Comparison of ENCODE assay signal across 8 mouse cellular contexts in the genomic region with DNA sequence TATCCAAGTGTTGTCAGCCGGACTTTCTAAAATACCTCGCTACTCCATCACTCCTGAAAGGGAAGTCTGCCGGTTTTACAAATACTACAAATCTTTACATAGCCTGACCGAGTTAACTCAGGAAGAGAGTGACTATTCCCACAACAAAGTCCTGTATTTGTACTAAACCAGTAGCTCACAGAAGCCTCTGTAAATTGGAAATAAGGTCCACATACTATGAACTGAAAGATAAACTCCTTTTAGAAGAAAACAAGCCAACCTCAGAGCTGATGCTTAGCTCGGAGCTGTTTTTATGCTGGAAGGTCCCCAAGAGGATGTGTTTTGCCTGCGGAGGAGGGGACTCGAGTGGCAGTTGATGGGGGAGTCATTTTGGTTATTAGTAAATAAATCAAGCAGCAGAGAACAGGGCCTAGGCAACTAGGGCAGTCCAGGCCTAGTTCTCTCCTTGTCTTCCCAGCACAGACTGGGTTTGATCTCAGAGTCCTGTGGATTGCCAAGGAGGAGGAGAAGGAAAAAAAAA. TPM values are rescaled to one million over a fixed set of nuclear protein-coding genes. Genes with fewer than 3 reads are reported as not detected.
DNase-seq lines count a peak whose midpoint lies in the region; ATAC-seq and TF ChIP-seq lines count a peak whose summit lies in the region.

No protein-coding gene starts in this region.

- WGBS in hindbrain, embryonic 16.5 days, result 4% methylated on average over 7 of the region's 7 CpGs
- 40% methylated on average over 7 of the region's 7 CpGs for WGBS in liver, embryonic 12.5 days (ENCODE audit: insufficient replicate concordance)
- WGBS in neural tube, embryonic 11.5 days, result 3% methylated on average over 7 of the region's 7 CpGs

- TF ChIP-seq CTCF in Patski (IDR thresholded peaks at IDR 0.05), result no peak

- in situ Hi-C loops in Patski (cut with MboI; ENCODE audit: low pct_unique_long_range_greater_than_20kb), result loop anchor here (10.0 kb wide), 1 partner anchor 226 kb away; no protein-coding TSS in a partner anchor

- H3K4me3 ChIP-seq in hindbrain, embryonic 16.5 days (ENCODE audit: low read length), result peak overlapping the region; percentile 95
- H3K4me3 ChIP-seq in liver, embryonic 12.5 days, result peak overlapping the region; percentile 96
- H3K4me3 ChIP-seq in neural tube, embryonic 11.5 days (ENCODE audit: low read depth, low read length), result peak overlapping the region; percentile 97

- peaks cover 15% of the 10 kb centered on the region for H3K4me1 ChIP-seq in hindbrain, embryonic 16.5 days (ENCODE audit: control insufficient read depth, insufficient read depth, low read depth, low read length)
- H3K4me1 ChIP-seq in liver, embryonic 12.5 days, result peaks cover 45% of the 10 kb centered on the region
- peaks cover 19% of the 10 kb centered on the region for H3K4me1 ChIP-seq in neural tube, embryonic 11.5 days (ENCODE audit: control insufficient read depth, insufficient read depth, low read length)

- no peaks in the 10 kb centered on the region for H3K36me3 ChIP-seq in hindbrain, embryonic 16.5 days (ENCODE audit: control insufficient read depth, insufficient read depth, low read length)
- no peaks in the 10 kb centered on the region for H3K36me3 ChIP-seq in liver, embryonic 12.5 days
- no peaks in the 10 kb centered on the region for H3K36me3 ChIP-seq in neural tube, embryonic 11.5 days (ENCODE audit: control insufficient read depth, insufficient read depth, low read length)

- H3K27me3 ChIP-seq in Patski, result no peaks in the 10 kb centered on the region
- H3K27me3 ChIP-seq in hindbrain, embryonic 16.5 days (replicated peaks; ENCODE audit: control insufficient read depth, insufficient read depth, low read length), result no peaks in the 10 kb centered on the region
- no peaks in the 10 kb centered on the region for H3K27me3 ChIP-seq in liver, embryonic 12.5 days (replicated peaks)
- H3K27me3 ChIP-seq in neural tube, embryonic 11.5 days (ENCODE audit: control insufficient read depth, insufficient read depth, low read length), result no peaks in the 10 kb centered on the region

- ATAC-seq in Patski, result peak; percentile 0
- no peak for ATAC-seq in hindbrain, embryonic 16.5 days
- ATAC-seq in liver, embryonic 12.5 days, result no peak
- no peak for ATAC-seq in neural tube, embryonic 11.5 days (ENCODE audit: insufficient read depth, low FRiP score, low TSS enrichment)

- POLR2A ChIA-PET in Patski (lab: Charles Lee), result interaction anchor here (1.9 kb wide), 1 partner anchor 8 kb away, joined by 4 read pairs; no protein-coding TSS in a partner anchor

- peak overlapping the region; percentile 97 for H3K9ac ChIP-seq in hindbrain, embryonic 16.5 days (ENCODE audit: low read depth, low read length)
- peak overlapping the region; percentile 96 for H3K9ac ChIP-seq in liver, embryonic 12.5 days
- peak overlapping the region; percentile 98 for H3K9ac ChIP-seq in neural tube, embryonic 11.5 days (ENCODE audit: low read length)

- H3K27ac ChIP-seq in hindbrain, embryonic 16.5 days (ENCODE audit: low read depth, low read length), result peak overlapping the region; percentile 96
- peak overlapping the region; percentile 92; the same call in 1 of the 2 replicates for H3K27ac ChIP-seq in liver, embryonic 12.5 days
- H3K27ac ChIP-seq in neural tube, embryonic 11.5 days (ENCODE audit: low read depth, low read length), result peak overlapping the region; percentile 94

- CTCF ChIA-PET in Patski (lab: Charles Lee), result interaction anchor here (1.1 kb wide), 1 partner anchor 220 kb away, joined by 3 read pairs; no protein-coding TSS in a partner anchor

- peak overlapping the region; percentile 80 for H3K4me2 ChIP-seq in hindbrain, embryonic 16.5 days (ENCODE audit: low read length)
- peak overlapping the region; percentile 99 for H3K4me2 ChIP-seq in liver, embryonic 12.5 days
- H3K4me2 ChIP-seq in neural tube, embryonic 11.5 days (ENCODE audit: low read depth), result peak overlapping the region; percentile 94

- DNase-seq in layer of hippocampus, adult 11-12 months (ENCODE audit: low spot score), result peak; percentile 23
- DNase-seq in layer of hippocampus, adult 9-10 months (ENCODE audit: low spot score), result no peak
- DNase-seq in Patski (ENCODE audit: low read depth, low spot score), result peak; percentile 1
- DNase-seq in fibroblast of lung, adult 2 months (ENCODE audit: low read depth), result peak; percentile 7
- peak; percentile 25 for DNase-seq in neural tube, embryonic 11.5 days (ENCODE audit: low spot score)
- DNase-seq in urinary bladder, adult 2 months (ENCODE audit: low spot score), result no peak

- H3K9me3 ChIP-seq in hindbrain, embryonic 16.5 days (ENCODE audit: control insufficient read depth, low read length), result no peaks in the 10 kb centered on the region
- no peaks in the 10 kb centered on the region for H3K9me3 ChIP-seq in liver, embryonic 12.5 days (replicated peaks)
- no peaks in the 10 kb centered on the region for H3K9me3 ChIP-seq in neural tube, embryonic 11.5 days (ENCODE audit: control insufficient read depth, low read length)

RNA-seq across cellular contexts. Expression of gene Pou2f1, which starts 1.8 kb away (rescaled TPM):
- 8.3 TPM for polyA plus RNA-seq in Patski (2021)
- 14.3 and 15.5 TPM in 2 replicates for polyA plus RNA-seq in hindbrain, embryonic 16.5 days (2015; fragmentation: Nextera tagmentation; extraction: Ambion mirVana)
- 4.9 and 5.8 TPM in 2 replicates for polyA plus RNA-seq in liver, embryonic 12.5 days (2016; fragmentation: Nextera tagmentation; extraction: Ambion mirVana)
- polyA plus RNA-seq in neural tube, embryonic 11.5 days (2014; fragmentation: Nextera tagmentation; extraction: Ambion mirVana), result 27.0 and 27.5 TPM in 2 replicates
- 3.0 and 4.7 TPM in 2 replicates for polyA plus RNA-seq in urinary bladder, adult 2 months (2012; rRNA removed)

Comparison
In these comparisons a context has a peak if more than half of its experiments do, and no peak if none do; other contexts are left out.
1. DNase-seq: peak in layer of hippocampus, adult 11-12 months (single experiment), Patski (single experiment), fibroblast of lung, adult 2 months (single experiment) and neural tube, embryonic 11.5 days (single experiment); none in layer of hippocampus, adult 9-10 months (single experiment) and urinary bladder, adult 2 months (single experiment).
2. Peak in every context shown above with its lines, with median percentiles within 50 percentile points of each other: H3K27ac ChIP-seq, H3K4me2 ChIP-seq, H3K4me3 ChIP-seq and H3K9ac ChIP-seq.